Mouse (Mus musculus) right cerebral cortex, postnatal 4 days (tissue): ENCODE data around the gene Sipa1l3.

ENCODE experiments used
- DNase-seq: peaks from one replicate; pipeline ENCODE4 v3.0.0-alpha.2; 2022

Sipa1l3 gene

DNA sequence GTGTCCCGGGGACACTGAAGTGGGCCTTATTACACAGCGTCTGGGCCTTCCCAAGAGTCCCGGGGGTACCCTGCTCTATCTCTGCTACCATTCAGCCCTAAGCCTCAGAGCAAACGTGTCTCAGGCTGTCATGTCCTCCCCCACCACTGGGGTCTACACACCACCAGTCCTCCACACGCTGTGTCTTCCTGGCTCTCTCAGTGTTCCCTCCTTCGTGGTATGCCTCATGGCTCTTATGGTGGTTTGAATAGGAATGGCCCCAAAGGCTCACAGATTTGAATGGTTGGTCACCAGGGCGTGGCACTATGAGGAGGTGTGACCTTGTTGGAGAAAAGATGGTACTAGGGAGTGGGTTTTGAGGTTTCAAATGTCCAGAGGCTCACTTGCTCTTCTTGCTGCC lies 43.4 kb downstream of the Sipa1l3 start:
- DNase-seq = no peak

GRCm38 (mm10) chr7:29471309-29471708 lies 47.1 kb downstream of the Sipa1l3 start:
- DNase-seq = no peak

GRCm38 (mm10) chr7:29469602-29470344 lies 48.7 kb downstream of the Sipa1l3 start:
- DNase-seq = no peak

DNA sequence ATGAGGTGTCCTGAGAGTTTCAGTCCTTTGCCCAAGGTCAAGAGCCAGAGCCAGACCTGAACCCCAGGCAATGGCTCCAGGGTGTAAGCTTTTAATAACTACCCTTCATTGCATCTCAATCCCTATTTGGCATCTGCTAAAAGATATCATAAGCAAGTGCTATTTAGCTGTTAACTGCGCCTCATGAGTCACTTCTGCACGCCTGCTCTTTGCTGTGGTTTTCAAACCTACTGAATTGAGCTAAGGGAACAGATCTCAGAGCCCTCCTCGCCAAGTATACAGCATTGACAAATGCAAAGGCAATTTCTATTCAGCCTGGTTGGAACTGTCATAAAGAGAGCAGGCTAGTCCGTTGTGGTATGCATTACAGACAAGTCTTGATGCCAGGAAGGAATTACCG lies 49.8 kb downstream of the Sipa1l3 start:
- DNase-seq = no peak

- DNase-seq = no peak
These were observed 51.9 kb downstream of the Sipa1l3 start for GRCm38 (mm10) chr7:29466585-29466984.

GRCm38 (mm10) chr7:29465736-29466135 lies 52.7 kb downstream of the Sipa1l3 start:
- no peak for DNase-seq

DNA sequence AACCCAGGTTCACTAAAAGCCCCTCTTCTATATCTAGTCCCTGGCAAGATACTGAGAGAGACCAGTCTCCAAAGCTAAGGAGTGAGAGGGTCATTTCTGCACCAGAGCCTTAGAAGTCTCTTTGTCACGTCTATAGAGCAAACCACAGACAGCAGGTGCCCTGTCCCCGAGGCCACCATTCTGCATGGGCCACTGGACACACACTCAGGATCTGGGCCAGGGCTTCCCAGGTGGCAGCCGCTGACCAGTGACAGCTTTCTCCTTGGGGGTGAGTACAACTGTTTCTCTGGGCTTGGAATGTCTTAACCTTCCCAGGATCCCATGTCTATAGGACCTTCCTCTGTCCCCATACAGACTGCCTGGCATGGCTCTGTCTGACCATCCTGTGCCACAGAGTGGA lies 55.6 kb downstream of the Sipa1l3 start:
- DNase-seq = no peak

GRCm38 (mm10) chr7:29462178-29462577 lies 56.3 kb downstream of the Sipa1l3 start:
- DNase-seq = no peak

DNA sequence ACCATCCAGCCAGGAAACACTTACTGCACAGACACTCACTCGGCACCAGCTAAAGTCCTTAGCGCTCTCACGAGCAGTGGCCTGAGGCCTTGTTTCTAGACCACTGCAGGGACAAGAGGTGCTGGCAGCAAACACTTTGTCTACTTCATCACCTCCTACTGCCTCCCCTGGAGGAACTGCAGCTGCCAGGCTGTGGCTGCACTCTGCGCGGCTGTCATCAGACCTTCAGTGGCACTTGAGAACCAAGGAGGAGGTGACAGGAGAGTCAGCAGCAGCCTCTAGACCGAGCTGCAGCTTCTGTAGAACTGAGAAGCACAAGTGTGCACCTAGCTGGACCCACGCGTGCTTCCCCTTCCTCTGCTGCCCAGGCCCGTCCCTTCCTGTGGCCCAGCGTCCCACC lies 56.9 kb downstream of the Sipa1l3 start:
- no peak for DNase-seq

GRCm38 (mm10) chr7:29458889-29459740 lies 59.3 kb downstream of the Sipa1l3 start:
- DNase-seq = no peak

- no peak for DNase-seq
These were observed 60.7 kb downstream of the Sipa1l3 start for GRCm38 (mm10) chr7:29457772-29458171.

DNA sequence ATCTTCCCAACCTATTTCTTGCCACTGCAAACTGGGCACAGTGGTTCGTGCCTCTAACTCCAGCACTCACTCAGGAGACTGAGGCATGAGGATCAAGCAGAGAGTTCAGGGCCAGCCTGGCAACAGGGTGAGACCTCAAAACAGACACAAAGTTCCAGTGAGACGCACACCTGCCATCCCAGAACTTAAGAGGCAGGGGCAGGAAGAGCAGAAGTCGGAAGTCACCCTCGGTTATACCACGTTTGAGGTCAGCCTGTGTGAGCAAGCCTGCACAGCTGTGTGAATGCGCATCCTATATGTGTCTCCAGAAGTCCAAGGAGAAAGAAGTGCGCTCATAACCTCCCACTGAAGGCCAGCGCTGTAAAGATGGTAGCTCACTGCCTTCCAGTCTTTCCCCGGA lies 61.7 kb downstream of the Sipa1l3 start:
- no peak for DNase-seq

DNA sequence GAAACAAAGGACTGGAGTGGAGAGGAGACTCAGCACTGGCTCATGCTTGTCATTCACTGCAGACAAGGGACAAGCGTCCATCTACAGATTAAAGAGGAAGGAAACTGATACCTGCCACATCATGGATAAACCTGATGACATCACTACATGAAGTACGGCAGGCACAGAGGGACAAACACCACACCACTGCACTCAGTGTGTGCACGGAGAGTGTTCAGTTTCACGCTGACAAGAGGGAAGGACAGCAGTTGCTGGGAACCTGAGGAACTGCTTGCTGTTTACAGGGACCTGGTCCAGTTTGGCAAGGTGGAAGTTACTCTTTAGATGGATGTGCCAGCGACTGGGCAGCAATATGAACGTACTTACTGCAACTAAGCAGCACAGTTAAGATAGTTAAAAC lies 62.9 kb downstream of the Sipa1l3 start:
- DNase-seq = no peak

- DNase-seq = no peak
These were observed 63.5 kb downstream of the Sipa1l3 start for GRCm38 (mm10) chr7:29454965-29455364.

DNA sequence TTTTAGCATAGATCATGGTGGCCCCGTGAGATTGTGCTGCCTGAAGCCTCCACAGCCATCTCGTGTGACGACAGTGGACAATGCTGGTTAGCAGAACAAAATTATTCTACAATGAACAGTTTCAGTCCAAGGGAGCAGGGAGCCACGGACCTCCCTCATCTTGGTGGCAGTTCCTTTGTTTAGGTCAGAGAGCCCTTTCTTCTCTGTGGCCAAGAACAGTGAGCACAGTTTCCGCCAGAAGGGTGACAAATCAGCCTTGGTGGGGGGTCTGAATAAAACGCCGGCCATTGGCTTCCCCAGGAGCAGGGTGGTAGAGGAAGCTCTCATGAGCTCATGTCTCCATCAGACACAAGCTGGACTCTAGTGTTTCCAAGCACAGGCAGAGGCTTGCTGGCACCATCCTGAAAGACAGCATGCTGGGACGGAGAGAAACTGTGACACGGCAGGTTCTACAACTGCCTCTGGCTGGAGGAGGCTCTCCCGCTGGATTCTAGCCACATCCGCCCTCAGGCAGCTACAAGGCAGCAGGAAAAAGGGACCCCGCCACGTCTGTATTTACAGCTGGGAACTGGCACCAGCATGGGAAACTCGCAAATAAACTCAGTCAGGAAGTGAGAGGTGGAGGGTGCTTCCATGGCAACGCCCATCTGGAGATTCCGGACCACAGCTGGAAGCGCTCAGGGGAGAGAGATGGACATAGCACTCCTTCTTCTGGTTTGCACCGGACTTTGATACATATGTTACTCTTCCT lies 65.3 kb downstream of the Sipa1l3 start:
- DNase-seq = peak; percentile 44

DNA sequence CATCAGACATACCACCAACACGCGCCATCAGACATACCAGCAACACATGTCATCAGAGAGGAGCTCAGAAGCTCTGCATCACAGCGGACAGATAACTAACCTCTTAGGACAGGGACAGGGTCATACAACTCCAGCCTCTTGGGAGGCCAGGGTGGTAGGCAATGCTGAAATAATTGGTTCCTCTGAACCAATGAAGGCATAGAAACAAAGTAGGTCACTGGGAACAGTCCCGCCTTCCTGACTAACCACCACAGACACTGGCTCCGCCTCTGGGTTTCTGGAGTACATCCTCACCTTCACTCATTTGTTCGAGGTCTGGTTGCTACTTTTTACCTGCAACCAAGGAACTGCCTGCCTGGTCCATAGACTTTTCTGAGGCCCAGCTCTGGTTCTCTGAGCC lies 66.1 kb downstream of the Sipa1l3 start:
- no peak for DNase-seq

- DNase-seq = no peak
These were observed 68.3 kb downstream of the Sipa1l3 start for GRCm38 (mm10) chr7:29450175-29450574.

GRCm38 (mm10) chr7:29448830-29449229 lies 69.6 kb downstream of the Sipa1l3 start:
- no peak for DNase-seq

- no peak for DNase-seq
These were observed 71.2 kb downstream of the Sipa1l3 start for GRCm38 (mm10) chr7:29447147-29447829.

DNA sequence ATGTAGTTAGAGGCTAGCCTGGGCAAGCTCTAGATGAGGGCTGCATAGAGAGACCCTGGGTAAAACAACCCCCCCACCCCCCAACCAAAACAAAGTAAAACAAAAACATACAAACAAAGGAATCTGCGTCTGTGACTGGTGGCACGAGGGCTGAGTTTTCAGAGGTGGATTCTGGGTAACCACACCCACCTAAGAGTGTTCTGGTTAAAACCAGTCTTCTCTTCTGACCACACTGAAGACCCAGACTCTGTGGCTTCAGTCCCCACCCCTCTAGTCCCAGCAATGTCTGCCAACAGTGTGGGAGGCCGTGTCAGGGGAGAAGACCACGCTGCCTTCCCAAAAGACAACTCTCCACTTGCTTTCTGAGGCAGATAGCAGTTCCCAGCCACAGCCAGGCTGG lies 72.3 kb downstream of the Sipa1l3 start:
- no peak for DNase-seq

- DNase-seq = no peak
These were observed 73.9 kb downstream of the Sipa1l3 start for GRCm38 (mm10) chr7:29444527-29444926.

DNA sequence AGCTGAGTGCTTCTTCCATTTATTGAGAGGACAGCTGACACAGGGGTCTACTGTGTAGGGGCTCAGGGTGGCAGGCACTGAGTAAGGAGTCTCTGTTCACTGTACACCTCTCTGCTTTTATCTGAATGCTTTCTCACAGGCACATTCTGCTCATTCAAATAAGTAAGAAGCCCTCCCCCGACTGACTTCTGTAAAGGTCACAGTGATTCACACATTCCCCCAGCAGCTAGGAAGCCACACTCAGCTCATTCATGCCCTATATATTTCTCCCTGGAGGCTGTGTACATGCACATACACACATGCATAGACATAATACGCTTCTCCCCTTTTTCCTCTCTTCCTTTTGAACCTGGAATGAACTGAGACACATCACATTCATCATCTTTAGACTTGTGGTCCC lies 74.4 kb downstream of the Sipa1l3 start:
- DNase-seq = no peak

DNA sequence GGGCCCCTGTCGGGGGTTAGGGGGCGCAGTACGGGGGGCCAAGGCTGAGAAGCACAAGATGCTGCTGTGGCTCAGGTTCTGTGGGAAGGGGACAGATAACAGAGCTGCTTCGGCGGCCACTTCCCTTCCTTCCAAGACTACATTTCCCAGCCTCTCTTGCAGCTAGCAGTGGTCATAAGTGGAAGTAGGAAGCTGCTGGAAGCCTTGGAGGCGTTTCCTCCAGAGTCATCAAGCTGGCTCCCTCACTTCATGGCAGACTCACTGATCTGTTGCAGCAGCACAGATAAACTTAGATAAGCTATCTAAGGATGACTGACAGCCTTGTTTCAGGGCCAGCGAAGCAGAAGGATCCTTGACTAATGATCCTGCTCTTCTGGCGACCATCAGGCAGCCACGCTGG lies 76.6 kb downstream of the Sipa1l3 start:
- no peak for DNase-seq
